Mouse (Mus musculus) limb, embryonic 12.5 days (tissue): ENCODE results near the gene Phf7. TPM values are rescaled to one million over a fixed set of nuclear protein-coding genes. Genes with fewer than 3 reads are reported as not detected.
A peak's percentile ranks its signal among the peaks of the same experiment; 100 is the strongest.

Experiments used
- ATAC-seq: fragments of 200-750 bp; cut with Nextera tagmentation; 2 replicates; pipeline ENCODE4 v1.8.0; 2017; ENCODE audit warnings: low read depth, moderate TSS enrichment; ENCODE audit not compliant: insufficient number of reproducible peaks, insufficient read depth, low FRiP score, low TSS enrichment
- H3K27ac ChIP-seq: fragments of 300-500 bp; sonication (generic); 2 replicates; pipeline ENCODE4 v1.5.1; 2016; ENCODE audit warnings: mild to moderate bottlenecking, moderate library complexity
- H3K27me3 ChIP-seq: fragments of 300-500 bp; sonication (generic); 2 replicates; pipeline ENCODE4 v1.6.1; 2016; ENCODE audit warnings: mild to moderate bottlenecking, moderate library complexity
- H3K36me3 ChIP-seq: fragments of 300-500 bp; sonication (generic); 2 replicates; pipeline ENCODE4 v1.6.1; 2016; ENCODE audit warnings: mild to moderate bottlenecking, moderate library complexity
- H3K4me1 ChIP-seq: fragments of 300-500 bp; sonication (generic); replicated peaks from 2 replicates; pipeline ENCODE4 v1.6.1; 2016
- H3K4me2 ChIP-seq: fragments of 300-500 bp; sonication (generic); 2 replicates; pipeline ENCODE4 v1.6.1; 2016; ENCODE audit warnings: mild to moderate bottlenecking, moderate library complexity
- H3K4me3 ChIP-seq: fragments of 300-500 bp; sonication (generic); replicated peaks from 2 replicates; pipeline ENCODE4 v1.5.1; 2016; ENCODE audit warnings: mild to moderate bottlenecking
- H3K9ac ChIP-seq: fragments of 300-500 bp; sonication (generic); replicated peaks from 2 replicates; pipeline ENCODE4 v1.6.1; 2016; ENCODE audit warnings: mild to moderate bottlenecking, moderate library complexity
- H3K9me3 ChIP-seq: fragments of 300-500 bp; sonication (generic); 2 replicates; pipeline ENCODE4 v1.6.1; 2016; ENCODE audit warnings: mild to moderate bottlenecking, moderate library complexity
- WGBS: fragments of 180-500 bp; shearing (Covaris S2); methylation state at CpG from one replicate; pipeline ENCODE4 v1.1.7; 2016; 5-methylcytosine and 5-hydroxymethylcytosine counted together
- polyA plus RNA-seq: library from polyadenylated mRNA; unstranded; fragments of >200 nt; fragmentation: Nextera tagmentation; extraction: Ambion mirVana; gene quantifications from 2 replicates; pipeline ENCODE4 v1.2.1, GENCODE M21; 2016

Phf7 gene
- polyA plus RNA-seq, 1 experiment from 2014 or later: 13.5 TPM

- Histone ChIP-seq H3K4me1 (peaks cover 20% of the 10 kb centered on the region), H3K9me3 (no peaks in the 10 kb centered on the region), H3K27ac (peak within 1 kb of the TSS; percentile 12; the same call in 1 of the 2 replicates), H3K4me2 (peak within 1 kb of the TSS; percentile 94), H3K27me3 (no peaks in the 10 kb centered on the region), H3K9ac (no peak within 1 kb of the TSS), H3K36me3 (peaks cover 17% of the 10 kb centered on the region), H3K4me3 (peak within 1 kb of the TSS; percentile 77)
- 68% methylated on average over 2 of the region's 2 CpGs for WGBS
- ATAC-seq: no peak
These were observed 43.0 kb downstream of the Phf7 start, which contains the start of gene Tnnc1 for GRCm38 (mm10) chr14:31208084-31208483. Gene Tnnc1 (plus strand): TSS chr14:31208312.

- WGBS: 81% methylated on average over 13 of the region's 13 CpGs
- H3K9me3 ChIP-seq: no peaks in the 10 kb centered on the region
These were observed 43.9 kb downstream of the Phf7 start for GRCm38 (mm10) chr14:31207070-31207830.

GRCm38 (mm10) chr14:31206472-31206981, 44.6 kb downstream of the Phf7 start:
- peaks cover 20% of the 10 kb centered on the region for H3K4me1 ChIP-seq
- peak overlapping the region; percentile 77 for H3K4me3 ChIP-seq
- peak; percentile 53 for ATAC-seq
- WGBS: under 1% methylated on average over 37 of the region's 48 CpGs
- no peaks in the 10 kb centered on the region for H3K27me3 ChIP-seq
- peak overlapping the region; percentile 94 for H3K27ac ChIP-seq
- H3K36me3 ChIP-seq: peaks cover 33% of the 10 kb centered on the region
- peak overlapping the region; percentile 94 for H3K4me2 ChIP-seq
- no peaks in the 10 kb centered on the region for H3K9me3 ChIP-seq
- peak overlapping the region; percentile 93 for H3K9ac ChIP-seq

More at GRCm38 (mm10) chr14:31207070-31207830, 43.9 kb downstream of the Phf7 start:
- H3K36me3 ChIP-seq: peaks cover 26% of the 10 kb centered on the region
- peak overlapping the region; percentile 94 for H3K4me2 ChIP-seq
- H3K4me3 ChIP-seq: peak overlapping the region; percentile 77
- H3K9ac ChIP-seq: peak overlapping the region; percentile 93
- H3K27me3 ChIP-seq: no peaks in the 10 kb centered on the region
- no peak for ATAC-seq
- peaks cover 20% of the 10 kb centered on the region for H3K4me1 ChIP-seq
- H3K27ac ChIP-seq: peak overlapping the region; percentile 45; the same call in 1 of the 2 replicates

- Histone ChIP-seq H3K36me3 (peaks cover 40% of the 10 kb centered on the region), H3K9me3 (no peaks in the 10 kb centered on the region), H3K4me2 (peak overlapping the region; percentile 94), H3K27ac (peak overlapping the region; percentile 94), H3K4me1 (peaks cover 20% of the 10 kb centered on the region), H3K4me3 (peak overlapping the region; percentile 77), H3K27me3 (no peaks in the 10 kb centered on the region), H3K9ac (peak overlapping the region; percentile 93)
- peak; percentile 64 for ATAC-seq
- WGBS: under 1% methylated on average over 39 of the region's 39 CpGs
These were observed 45.3 kb downstream of the Phf7 start for GRCm38 (mm10) chr14:31205562-31206467.

GRCm38 (mm10) chr14:31205244-31205561, 45.9 kb downstream of the Phf7 start:
- ATAC-seq: no peak
- peaks cover 46% of the 10 kb centered on the region for H3K36me3 ChIP-seq
- 16% methylated on average over 8 of the region's 8 CpGs for WGBS
- peak overlapping the region; percentile 93 for H3K9ac ChIP-seq
- no peaks in the 10 kb centered on the region for H3K9me3 ChIP-seq
- H3K4me1 ChIP-seq: peaks cover 20% of the 10 kb centered on the region
- H3K27ac ChIP-seq: peak overlapping the region; percentile 94
- no peaks in the 10 kb centered on the region for H3K27me3 ChIP-seq
- peak overlapping the region; percentile 77 for H3K4me3 ChIP-seq
- H3K4me2 ChIP-seq: peak overlapping the region; percentile 94

- peak overlapping the region; percentile 93 for H3K9ac ChIP-seq
- H3K4me2 ChIP-seq: peak overlapping the region; percentile 94
- H3K27me3 ChIP-seq: no peaks in the 10 kb centered on the region
- 73% methylated on average over 4 of the region's 4 CpGs for WGBS
- H3K4me3 ChIP-seq: peak overlapping the region; percentile 77
- H3K4me1 ChIP-seq: peaks cover 20% of the 10 kb centered on the region
- H3K36me3 ChIP-seq: peaks cover 50% of the 10 kb centered on the region
- no peak for ATAC-seq
- H3K27ac ChIP-seq: peak overlapping the region; percentile 94; the same call in 1 of the 2 replicates
- no peaks in the 10 kb centered on the region for H3K9me3 ChIP-seq
These were observed 46.3 kb downstream of the Phf7 start for GRCm38 (mm10) chr14:31204844-31205243.

- no peaks in the 10 kb centered on the region for H3K9me3 ChIP-seq
- H3K4me2 ChIP-seq: no peak overlapping the region
- H3K4me1 ChIP-seq: peaks cover 11% of the 10 kb centered on the region
- H3K27me3 ChIP-seq: no peaks in the 10 kb centered on the region
- ATAC-seq: no peak
- no peak overlapping the region for H3K9ac ChIP-seq
- H3K4me3 ChIP-seq: no peak overlapping the region
- peaks cover 95% of the 10 kb centered on the region for H3K36me3 ChIP-seq
- H3K27ac ChIP-seq: no peak overlapping the region
- WGBS: 87% methylated on average over 3 of the region's 3 CpGs
These were observed 51.1 kb downstream of the Phf7 start for GRCm38 (mm10) chr14:31200038-31200437.

GRCm38 (mm10) chr14:31199599-31199998, 51.5 kb downstream of the Phf7 start:
- peaks cover 7% of the 10 kb centered on the region for H3K4me1 ChIP-seq
- ATAC-seq: no peak
- H3K4me2 ChIP-seq: no peak overlapping the region
- H3K27ac ChIP-seq: no peak overlapping the region
- 94% methylated on average over 7 of the region's 7 CpGs for WGBS
- H3K9ac ChIP-seq: no peak overlapping the region
- H3K27me3 ChIP-seq: no peaks in the 10 kb centered on the region
- peaks cover 98% of the 10 kb centered on the region for H3K36me3 ChIP-seq
- no peak overlapping the region for H3K4me3 ChIP-seq
- no peaks in the 10 kb centered on the region for H3K9me3 ChIP-seq

- 83% methylated on average over 16 of the region's 16 CpGs for WGBS
- no peaks in the 10 kb centered on the region for H3K4me1 ChIP-seq
These were observed 53.3 kb downstream of the Phf7 start for GRCm38 (mm10) chr14:31197547-31198516.

GRCm38 (mm10) chr14:31195968-31196367, 55.1 kb downstream of the Phf7 start:
- Histone ChIP-seq H3K27me3 (no peaks in the 10 kb centered on the region), H3K9me3 (no peaks in the 10 kb centered on the region), H3K9ac (no peak overlapping the region), H3K27ac (no peak overlapping the region), H3K4me3 (no peak overlapping the region), H3K36me3 (peaks cover 97% of the 10 kb centered on the region), H3K4me2 (no peak overlapping the region), H3K4me1 (no peaks in the 10 kb centered on the region)
- ATAC-seq: no peak

More at GRCm38 (mm10) chr14:31197547-31198516, 53.3 kb downstream of the Phf7 start:
- Histone ChIP-seq H3K27me3 (no peaks in the 10 kb centered on the region), H3K36me3 (peaks cover 97% of the 10 kb centered on the region), H3K4me2 (no peak overlapping the region), H3K27ac (no peak overlapping the region), H3K9ac (no peak overlapping the region), H3K4me3 (no peak overlapping the region), H3K9me3 (no peaks in the 10 kb centered on the region)
- ATAC-seq: no peak
